Mouse (Mus musculus) ovary, postnatal 36 days (tissue): ENCODE data around the gene Dab2ip.

Experiments used
- DNase-seq: peaks from one replicate; pipeline ENCODE4 v3.0.0; 2022; ENCODE audit warnings: low spot score, mixed read lengths

Dab2ip gene

DNA sequence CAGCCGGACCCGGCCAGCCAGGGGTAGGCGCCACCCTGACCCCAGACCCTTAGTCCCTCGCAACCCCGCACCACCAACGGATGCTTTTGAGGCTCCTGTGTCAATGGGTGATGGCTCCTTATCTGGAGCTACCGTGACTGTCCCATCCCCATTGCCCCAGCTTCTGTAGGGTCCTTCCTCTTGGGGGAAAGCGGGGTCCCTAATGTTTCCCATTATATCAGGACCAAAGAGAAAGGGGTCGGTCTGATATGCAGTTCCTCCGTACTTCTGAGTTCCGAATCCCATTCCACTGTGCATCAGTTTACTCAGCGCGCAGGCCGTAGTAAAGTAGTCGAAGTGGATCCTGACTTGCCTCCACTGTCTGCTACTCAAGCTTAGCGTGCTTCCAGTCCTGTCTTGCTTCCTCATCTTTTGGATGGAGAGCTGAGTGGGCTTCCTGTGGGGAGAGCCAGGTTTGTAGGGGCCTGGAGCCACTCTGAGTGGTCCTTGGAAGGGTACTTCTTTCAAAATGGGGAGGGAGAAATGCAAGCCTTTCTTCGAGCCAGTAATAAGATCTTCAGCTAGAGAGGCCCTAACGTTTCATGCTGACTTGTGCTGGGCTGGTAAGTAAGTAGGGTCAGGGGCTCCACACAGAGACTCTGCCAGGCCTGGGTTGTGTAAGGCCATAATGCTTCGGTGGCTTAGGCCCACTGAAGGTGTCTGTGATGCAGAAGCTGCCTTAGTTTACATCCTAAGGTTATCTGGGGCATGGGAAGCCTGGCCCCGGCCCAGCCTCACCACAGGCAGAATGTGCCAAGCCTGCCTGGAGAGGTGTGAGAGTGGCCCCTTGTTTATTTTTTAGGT, 64.4 kb downstream of the Dab2ip start:
- no peak for DNase-seq

DNA sequence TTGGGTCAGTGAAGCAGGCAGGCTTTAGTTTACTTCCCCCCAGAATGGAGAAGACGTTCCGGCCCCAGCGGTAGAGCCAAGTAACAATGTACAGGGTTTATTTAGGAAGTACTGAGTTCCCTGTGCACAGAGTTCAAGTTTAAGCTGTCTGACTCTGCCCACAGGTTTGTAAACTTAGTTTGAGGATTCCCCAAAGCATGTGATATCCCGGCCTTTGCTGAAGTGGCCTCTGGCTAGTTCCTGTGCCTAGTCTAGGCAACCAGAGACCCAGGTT, 65.0 kb downstream of the Dab2ip start:
- DNase-seq: no peak

DNA sequence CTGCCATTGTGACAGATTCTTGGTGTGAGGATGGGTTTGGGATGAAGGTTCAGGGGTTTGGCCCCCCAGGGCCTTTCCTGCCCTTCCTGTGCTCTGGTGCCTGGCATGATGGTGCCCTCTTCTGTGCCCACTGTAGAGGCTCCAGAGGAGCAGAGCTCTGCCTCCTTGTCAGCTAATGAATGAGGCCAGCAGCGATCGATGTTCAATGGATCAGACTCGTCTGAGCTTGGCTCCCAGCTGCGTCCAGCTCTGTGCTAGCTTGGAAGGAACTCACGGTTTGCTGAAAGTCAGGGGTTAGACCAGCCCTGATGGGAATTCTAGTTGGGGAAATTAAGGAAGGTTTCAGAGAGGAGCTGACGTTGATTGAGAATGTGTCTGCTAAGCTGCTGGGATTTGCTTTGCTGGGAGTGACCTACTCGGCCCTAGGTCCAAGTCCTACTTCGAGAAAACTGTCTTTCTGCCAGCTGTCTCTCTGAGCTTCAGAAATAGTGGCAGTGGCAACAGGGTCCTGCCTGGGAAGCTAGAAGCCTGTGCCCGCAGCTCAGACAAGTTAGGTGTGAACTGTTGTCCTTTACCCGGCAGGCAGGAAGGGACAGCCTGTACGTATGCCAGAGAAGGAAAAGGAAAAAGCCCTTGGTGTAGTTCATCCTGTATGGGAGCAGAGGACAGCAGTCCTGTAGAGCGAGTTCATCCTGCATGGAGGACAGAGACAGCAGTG, 65.5 kb downstream of the Dab2ip start:
- no peak for DNase-seq

DNA sequence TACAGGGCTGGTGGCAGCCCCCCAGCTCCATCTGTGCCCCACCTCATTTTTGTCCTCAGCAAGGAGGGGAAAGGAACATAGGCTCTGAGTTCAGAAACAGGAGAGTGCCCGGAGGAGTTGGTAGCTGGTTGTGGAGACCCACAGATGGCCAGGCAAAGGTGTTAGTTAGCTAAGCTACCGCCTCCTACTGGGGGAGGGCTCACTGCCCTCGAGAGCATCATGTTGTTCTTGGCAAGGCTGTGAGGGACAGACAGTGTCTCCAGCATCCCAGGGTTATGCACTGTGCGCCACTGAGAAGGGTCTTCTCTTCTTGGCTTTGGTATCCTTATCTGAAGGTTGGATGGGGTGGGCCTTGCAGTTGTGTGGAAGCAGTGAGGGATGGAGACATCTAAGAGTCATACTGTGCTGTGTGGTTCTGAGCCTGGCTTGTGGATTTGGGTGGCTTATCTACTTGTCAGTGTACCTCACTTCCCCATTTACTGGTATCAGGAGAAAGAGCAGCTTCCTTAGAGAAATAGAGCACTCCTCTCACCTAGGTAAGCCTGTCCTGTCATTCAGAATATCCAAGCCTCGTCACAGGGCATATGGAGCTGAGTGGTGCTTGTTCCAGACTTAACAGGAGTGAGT, 66.4 kb downstream of the Dab2ip start:
- no peak for DNase-seq

DNA sequence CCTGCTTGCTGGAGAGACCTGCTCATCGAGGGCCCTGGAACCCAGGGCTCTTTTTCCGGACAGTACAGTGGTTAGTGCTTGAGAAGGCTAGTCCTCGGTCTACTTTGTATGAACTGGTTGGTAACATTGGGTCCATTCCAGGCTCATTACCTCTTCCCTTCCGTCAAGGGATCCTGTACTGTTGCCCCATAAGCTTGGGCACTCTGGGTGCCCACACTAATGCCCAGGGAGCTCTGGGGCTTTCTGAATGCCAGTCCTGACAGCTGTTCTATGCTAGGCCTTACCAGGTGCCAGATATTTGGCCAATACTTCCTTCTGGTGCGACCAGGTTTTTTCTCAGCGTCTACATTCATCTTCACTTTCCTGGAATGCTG, 66.9 kb downstream of the Dab2ip start:
- no peak for DNase-seq

DNA sequence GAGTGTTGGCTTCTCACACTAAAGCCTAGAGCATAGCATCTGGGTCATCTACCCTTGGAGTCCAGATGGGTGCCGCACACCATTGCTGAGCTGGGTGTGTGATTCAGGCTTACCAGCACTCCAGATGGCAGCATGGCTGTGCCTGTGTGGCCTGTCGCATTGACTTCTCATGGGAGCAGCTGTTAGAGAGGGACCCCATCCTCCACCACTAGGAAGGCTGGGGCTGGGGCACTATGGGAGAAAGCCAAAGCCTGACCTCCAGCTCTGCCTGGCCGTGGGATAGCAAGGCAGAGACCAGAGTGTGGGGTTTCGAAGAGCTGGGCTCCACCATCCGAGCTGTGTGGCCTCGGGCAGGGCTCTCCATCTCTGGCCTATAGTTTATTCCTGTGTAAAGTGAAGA, 67.5 kb downstream of the Dab2ip start:
- no peak for DNase-seq

DNA sequence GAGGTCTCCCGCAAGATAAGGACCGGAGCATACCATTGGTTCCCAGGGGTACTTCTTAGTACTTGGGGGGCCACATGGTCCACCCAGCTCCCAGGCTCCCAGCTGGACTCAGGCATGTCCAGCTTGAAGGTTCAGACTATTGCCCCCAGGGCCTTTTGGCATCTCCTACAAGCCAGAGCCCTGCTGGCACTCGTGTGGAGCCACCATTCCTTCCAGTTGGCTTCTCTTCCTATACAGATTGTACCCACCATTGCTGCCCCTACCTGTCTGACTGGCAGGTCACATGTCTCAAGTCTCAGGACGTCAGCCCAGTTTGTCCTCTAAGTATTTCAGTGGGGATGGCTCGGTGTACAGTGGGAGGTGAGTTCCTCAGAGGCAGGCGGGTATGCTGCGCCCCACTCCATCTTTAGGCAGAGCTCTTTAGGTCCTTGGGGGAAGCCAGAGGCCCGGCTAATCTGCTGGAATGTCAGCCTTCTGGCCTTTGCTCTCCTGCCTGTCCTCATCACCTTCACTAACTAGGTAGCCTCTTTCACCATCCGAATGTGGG, 68.2 kb downstream of the Dab2ip start:
- no peak for DNase-seq

DNA sequence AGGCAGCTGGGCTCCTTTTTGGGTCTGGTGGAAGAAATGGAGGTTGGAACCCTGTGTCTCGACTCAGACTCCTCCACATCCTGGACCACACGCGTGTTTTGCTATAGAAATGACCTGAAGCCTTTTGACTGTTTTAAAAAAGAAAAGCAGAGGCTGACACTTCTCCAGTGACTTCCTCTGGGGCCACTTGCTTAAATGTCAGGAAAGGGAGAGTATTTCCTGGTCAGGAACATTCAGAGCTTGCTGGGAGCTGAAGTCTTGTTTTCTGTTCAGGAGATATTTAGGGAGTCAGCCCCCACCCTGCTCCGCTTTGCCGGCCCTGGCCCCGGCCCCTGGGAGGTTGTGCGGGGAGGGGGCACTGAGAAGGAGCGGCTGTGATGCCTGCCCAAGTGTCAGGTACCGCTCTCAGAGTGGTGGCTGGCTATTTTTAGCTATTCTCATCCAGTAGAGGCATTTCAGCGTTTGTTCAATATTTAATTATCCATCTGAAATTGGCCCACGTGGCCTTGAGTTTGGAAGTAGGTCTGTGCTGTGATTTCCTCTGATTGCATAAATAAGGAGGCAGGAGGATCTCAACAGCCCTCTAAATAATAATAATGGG, 69.3 kb downstream of the Dab2ip start:
- DNase-seq: no peak

DNA sequence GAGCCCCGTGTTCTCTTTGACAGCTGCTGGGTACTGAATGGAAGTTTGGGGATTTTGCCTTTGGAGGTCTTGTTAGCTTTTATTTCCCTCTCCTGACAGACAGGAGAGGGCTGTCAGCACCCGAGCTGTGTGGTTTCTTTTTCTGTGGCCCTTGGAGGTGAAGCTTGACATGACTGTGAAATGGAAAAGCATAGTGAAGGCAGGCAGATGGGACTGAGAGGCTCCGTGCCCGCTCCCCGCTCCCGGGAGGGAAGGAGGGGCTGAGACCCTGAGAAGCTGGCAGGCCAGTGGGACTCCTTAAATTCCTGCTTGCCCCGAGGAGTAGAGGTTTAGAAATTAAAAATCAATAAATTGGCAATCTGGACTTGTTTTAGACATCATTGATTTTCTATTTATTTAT, 70.0 kb downstream of the Dab2ip start:
- no peak for DNase-seq

DNA sequence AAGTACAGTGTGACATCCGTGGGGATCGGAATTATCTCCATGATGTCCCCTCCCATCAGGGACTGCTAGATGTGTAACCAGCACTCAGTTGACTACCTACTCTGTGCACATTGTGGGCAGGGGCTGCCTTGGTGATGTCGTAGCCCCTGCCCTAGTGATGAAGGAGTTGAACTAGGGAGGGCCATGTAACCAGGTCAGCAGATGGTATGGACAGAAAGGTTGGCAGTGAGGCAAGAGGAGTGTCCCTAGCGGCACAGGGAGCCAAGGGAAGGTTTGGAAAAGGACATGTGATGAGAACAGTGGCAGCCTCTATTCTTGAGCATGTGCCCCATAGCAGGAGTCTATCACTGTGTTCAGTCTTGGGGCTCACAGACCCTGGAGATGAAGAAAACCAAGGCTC, 70.6 kb downstream of the Dab2ip start:
- no peak for DNase-seq

DNA sequence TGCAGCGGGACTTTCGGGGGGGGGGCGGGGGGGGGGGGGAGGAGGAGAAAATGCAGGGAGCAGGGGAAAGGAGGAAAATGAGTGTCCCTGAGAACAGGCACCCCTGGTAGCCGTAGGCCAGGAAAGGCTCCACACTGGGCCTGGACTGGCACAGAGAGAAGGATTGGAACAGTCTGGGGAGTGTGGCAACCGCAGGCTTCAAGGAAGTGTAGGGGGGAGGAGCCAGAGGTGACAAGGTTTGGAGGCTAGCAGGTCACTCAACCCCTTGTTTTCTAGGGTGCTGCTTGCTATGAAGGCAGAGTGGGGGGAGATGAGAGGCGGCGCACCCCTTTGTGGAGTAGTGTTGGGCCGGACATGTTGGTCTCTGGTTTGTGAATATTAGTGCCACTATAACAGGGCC, 71.1 kb downstream of the Dab2ip start:
- no peak for DNase-seq

DNA sequence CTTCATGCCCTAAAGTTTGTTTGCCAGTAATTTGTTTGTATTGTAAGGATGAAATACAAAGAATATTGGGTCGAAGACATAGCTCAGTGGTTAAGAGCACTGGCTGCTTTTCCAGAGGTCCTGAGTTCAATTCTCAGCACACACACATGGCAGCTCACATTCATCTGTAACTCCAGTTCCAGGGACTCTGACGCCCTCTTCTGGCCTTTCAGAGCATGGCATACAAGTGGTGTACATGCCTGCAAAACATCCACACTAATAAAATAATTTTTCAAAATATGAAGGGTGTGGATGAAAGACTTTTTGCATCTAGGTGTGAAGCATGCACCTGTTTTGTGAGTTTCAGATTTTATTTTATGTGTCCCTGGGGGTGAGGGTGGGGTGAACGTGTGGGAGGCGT, 75.3 kb downstream of the Dab2ip start:
- no peak for DNase-seq

DNA sequence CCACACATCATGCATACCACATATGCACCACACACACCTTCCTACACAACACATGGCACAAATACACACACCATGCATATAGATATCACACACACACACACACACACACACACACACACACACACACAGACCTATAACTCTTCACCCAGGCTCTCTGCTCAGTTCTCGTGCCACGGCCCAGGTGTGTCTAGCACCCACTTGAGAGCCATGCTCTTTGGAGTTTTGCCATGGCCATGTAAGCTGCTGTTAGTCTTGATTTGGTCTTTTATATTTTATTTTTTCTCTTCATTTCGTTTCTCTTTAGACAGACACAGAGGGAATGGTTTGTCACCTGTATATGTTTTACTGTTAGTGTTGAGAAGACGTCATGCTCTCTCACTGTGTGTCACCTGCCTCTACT, 76.9 kb downstream of the Dab2ip start:
- DNase-seq: no peak

DNA sequence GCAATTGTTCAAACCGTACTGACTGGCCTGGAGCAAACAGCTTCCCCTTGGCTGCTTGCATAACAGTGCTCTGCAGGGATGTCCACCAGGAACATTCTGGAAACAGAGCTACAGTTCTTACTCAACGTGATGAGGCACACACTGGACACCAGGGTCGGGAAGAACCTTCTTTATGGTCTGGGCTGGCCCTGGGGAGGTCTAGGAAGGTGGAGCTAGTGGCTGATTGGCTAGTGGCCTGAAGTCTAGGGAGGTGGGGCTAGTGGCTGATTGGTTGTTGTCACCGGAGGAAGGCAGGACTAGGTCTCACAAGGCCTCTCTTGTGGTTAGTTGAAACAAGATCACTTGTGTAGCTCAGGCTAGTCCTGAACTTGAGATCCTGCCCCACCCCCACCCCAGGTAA, 77.5 kb downstream of the Dab2ip start:
- no peak for DNase-seq

DNA sequence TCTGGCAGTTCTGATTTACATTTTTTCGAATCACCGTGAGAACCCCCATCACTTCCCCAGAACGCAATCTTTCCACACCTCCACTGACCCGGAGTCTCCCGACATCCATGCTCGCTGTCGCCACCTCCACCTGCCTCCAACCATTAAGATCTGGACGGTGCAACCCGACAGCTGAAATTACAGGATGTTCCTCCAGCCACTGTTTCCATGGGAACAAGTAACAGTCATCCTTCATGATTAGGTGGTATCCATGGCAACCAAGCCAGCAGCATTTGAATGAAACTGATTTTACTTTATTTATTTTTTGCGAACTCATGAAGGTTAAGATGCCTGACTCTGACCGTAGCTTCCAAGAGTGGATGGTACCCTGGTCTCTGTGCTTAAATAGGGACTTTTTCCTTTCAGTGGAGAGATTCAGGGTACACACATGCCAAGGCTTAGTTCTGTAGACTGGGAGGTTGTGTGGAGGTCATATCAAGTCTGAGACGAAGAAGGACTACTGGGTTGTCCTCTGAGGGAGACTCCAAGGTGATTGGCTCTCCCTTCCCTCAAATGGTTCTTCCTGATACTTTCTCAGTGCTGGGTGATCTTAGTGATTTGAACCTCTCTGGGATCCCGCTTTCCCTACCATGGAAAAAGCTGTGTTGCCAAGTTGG, 79.9 kb downstream of the Dab2ip start:
- no peak for DNase-seq

DNA sequence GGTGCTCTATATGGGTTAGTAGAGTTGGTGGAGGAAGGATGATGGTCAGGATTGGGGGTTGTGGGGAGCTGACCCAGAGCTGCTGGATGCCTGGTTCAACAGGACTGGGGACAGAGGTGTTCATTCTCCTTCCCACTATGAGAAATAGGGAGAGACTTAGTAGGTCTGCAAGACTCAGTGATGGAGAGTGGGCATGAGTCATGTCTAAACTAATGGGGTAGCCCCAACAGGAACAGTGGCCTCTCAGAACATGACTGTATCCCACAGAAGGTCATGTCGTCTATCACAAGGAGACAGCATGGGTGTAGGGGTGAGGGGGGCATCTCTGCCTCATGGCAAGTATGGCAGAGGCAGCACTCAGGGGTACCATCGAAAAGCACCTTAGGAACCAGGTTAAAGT, 81.7 kb downstream of the Dab2ip start:
- DNase-seq: no peak

DNA sequence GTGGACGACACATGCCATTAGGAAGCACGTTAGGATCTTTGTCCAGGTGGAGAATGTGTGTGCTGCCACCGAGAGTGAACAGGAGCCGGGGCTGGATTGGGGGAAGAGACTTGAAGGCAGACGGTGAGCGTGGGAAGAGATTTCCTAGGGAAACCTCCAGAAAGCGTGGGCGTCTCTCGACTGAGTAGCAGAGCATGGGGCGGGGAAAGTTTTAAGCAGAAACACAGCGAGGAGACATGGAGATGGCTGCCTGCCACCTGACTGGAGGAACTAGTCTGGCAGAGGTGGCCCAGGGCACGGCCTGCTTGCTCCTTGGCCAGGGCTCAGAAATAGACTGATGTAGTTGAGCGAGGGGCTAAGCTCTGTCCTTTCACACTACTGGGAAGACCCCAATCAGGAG, 82.5 kb downstream of the Dab2ip start:
- DNase-seq: peak; percentile 55

DNA sequence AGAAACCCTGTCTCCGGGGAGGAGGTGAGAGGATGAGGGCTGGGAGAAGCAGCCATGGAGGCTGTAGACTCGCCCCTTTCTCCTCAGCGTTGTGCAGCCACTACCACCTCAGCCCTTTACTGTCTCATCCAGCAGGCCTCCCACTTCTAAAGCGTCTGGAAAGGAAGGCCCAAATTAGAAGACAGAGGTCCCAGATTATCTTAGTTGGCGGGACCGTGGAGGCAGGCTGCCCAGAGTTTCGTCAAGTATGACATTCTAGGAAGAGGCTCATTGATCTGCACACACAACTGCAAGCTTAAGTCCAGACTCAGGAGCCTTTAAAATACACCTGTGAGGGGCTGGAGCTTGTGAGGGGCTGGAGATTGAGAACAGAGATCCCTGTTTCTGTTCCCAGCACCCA, 84.2 kb downstream of the Dab2ip start:
- DNase-seq: no peak

DNA sequence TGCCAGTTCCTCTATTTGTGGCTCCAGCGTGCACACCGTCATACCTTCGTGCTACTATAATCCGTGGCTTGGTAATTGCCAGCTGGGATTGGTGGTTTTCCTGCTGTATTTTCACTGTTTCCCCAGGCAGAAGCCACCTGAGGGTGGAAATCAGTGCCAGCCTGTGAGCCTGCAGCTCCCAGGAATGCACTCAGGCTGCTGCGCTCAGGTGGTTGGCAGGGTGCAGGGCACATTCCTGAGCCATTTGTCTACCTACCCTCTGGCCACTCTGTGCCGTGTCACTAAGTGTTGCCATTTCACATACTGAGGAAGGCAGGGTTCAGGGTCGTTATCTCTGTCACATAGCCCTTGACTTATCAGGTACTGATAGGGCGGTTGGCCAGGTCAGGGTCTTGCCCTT, 88.5 kb downstream of the Dab2ip start:
- DNase-seq: no peak

DNA sequence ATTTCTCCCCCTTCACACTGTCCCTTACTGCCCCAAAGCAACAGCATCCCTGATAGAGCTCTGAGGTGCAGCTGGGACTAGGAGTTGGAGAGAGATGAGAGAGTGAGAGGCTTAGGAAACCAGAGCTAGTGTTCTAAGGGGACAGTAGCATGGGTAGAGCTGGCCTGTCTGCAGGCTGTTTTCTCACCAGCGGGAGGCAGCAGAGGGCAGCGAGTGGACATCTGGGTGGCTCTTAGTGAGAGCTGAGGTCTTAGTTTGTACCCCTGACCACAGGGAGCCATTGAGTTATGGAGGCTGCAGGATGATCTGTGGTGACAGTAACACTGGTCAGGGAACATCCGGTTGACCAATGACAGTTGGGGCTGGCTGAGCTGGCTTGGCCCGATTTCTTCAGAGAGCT, 91.6 kb downstream of the Dab2ip start:
- DNase-seq: peak; percentile 85

DNA sequence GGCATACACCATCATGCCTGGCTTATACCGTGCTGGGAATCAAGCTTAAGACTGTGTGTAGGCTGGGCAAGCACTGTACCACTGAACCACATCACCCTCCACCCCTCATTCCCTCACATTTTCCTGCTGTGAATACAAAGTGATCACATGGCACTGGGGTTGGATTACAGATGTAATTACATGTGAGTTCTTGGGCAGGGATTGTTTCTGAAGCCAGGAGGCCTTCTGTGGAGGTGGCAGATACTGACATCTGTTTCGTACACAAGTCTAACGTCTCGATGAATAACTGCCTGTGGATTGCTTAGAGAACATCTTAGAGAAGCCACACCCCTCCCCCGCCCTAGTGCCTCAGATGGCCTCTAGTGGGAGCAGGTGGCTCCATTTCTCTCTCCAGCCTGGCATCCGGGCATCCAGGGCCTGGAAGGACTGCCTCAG, 93.2 kb downstream of the Dab2ip start:
- DNase-seq: peak; percentile 56

DNA sequence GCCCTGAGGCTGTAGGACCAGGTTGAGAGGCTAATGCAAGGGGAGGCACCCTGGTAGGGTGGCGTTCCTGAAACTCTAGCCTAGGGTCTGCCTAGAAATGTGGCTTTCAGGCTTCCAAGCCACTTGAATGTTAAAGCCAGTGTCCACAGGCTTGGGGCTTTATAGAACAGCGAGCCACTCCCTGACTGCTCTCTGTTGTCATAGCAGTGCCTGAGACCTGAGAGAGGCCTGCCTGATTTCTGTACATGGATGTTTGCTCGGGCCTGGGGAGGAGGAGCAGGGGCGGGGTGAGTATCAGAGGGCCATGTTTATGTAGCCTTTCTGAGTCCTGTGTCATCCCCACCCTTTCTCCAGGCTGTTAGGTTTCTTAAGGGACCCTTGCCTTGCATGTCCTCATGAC, 94.9 kb downstream of the Dab2ip start:
- no peak for DNase-seq
